Mouse (Mus musculus) gastrocnemius, postnatal 10 days (tissue): ENCODE data around the gene Gfi1b. TPM values are rescaled to one million over a fixed set of nuclear protein-coding genes. Genes with fewer than 3 reads are reported as not detected.

Source experiments
- microRNA-seq, 2 experiments: library from miRNA; unstranded; fragments of <30 nt; microRNA quantifications; one replicate each; pipeline ENCODE4 v1.2.0; 2021
- total RNA-seq, 2 experiments: library from RNA; stranded (reverse); gene quantifications; 2 replicates each; pipeline ENCODE4 v1.2.3; 2021

Gfi1b gene
- total RNA-seq, 2 experiments from 2014 or later: 0.79 TPM; not detected in 1

Small RNAs within 50 kb of the gene (microRNA-seq; reads per million reads assigned to microRNA genes)
- 0 reads per million in 2 experiments for gene Gm22824

Other genes with a start within 250 kb of the Gfi1b start
- gene Ppp1r26, start 175.2 kb downstream of the Gfi1b start, total RNA-seq: 1 to 10 TPM; 3.0 to 4.7 TPM
- under 1 TPM in 1 of 2 experiments, not detected in 1; 0.34 TPM for gene 1700007K13Rik, start 155.7 kb downstream of the Gfi1b start, total RNA-seq
- 10 to 100 TPM; 28.3 to 31.5 TPM for gene Mrps2, start 153.9 kb downstream of the Gfi1b start, total RNA-seq
- 1 to 10 TPM; 1.9 to 3.5 TPM for gene Gbgt1, start 125.1 kb downstream of the Gfi1b start, total RNA-seq
- 1 to 10 TPM in 1 of 2 experiments, not detected in 1; 2.0 TPM for gene Gm10134, start 115.9 kb downstream of the Gfi1b start, total RNA-seq
- 10 to 100 TPM; 33.1 to 43.9 TPM for gene Ralgds, start 108.9 kb downstream of the Gfi1b start, total RNA-seq
- not detected for gene Cel, start 58.6 kb downstream of the Gfi1b start, total RNA-seq
- 10 to 100 TPM in 1 of 2 experiments, 1 to 10 TPM in 1; 9.1 to 10.2 TPM for gene Gtf3c5, start 38.2 kb downstream of the Gfi1b start, total RNA-seq
- gene Tsc1, start 19.2 kb upstream of the Gfi1b start, total RNA-seq: 10 to 100 TPM; 15.6 to 19.2 TPM
- gene Spaca9, start 77.7 kb upstream of the Gfi1b start, total RNA-seq: not detected
- gene Ak8, start 78.2 kb upstream of the Gfi1b start, total RNA-seq: not detected
- gene Gtf3c4, start 218.4 kb upstream of the Gfi1b start, total RNA-seq: 10 to 100 TPM; 17.2 to 19.3 TPM
- 1 to 10 TPM; 3.4 to 5.7 TPM for gene Ddx31, start 218.4 kb upstream of the Gfi1b start, total RNA-seq